Mouse (Mus musculus): ENCODE measurements at regions not wholly inside any gene's neighbourhood (a gene's known extent, or its start where the extent isn't known, plus 50 kb on each side); places are given as distances from the start of the nearest gene placed in this dataset.

GRCm38 (mm10) chr8:87264999-87265398 lies 207.4 kb downstream of the Cbln1 start:
- Histone ChIP-seq H3K4me1 (replicated peaks; ENCODE audit: control insufficient read depth in 2 of 2, insufficient read depth in 2 of 2, low read length in 1 of 2) (no peaks in the 10 kb centered on the region), H3K27ac (no peak overlapping the region), H3K27me3 (ENCODE audit: control insufficient read depth, insufficient read depth, low read length) (no peaks in the 10 kb centered on the region), H3K36me3 (replicated peaks; ENCODE audit: control insufficient read depth, insufficient read depth, low read depth) (no peaks in the 10 kb centered on the region), H3K9me3 (ENCODE audit: control insufficient read depth, low read length) (no peaks in the 10 kb centered on the region), H3K4me2 (ENCODE audit: low read depth) (no peak overlapping the region), H3K9ac (replicated peaks) (no peak overlapping the region), H3K4me3 (ENCODE audit: insufficient read depth in 1 of 2, low read depth in 2 of 2, low read length in 2 of 2) (no peak overlapping the region)
- ATAC-seq (ENCODE audit: insufficient read depth) (no peak), DNase-seq (ENCODE audit: low read depth in 3 of 3, low spot score in 3 of 3) (no peak)
- TF ChIP-seq CTCF (IDR thresholded peaks at IDR 0.05; ENCODE audit: low read depth): no peak
- 52% methylated on average over 2 of the region's 2 CpGs for WGBS (ENCODE audit: insufficient replicate concordance)

GRCm38 (mm10) chr8:87260305-87260704 lies 212.1 kb downstream of the Cbln1 start:
- WGBS (ENCODE audit: insufficient replicate concordance): 62% methylated on average over 2 of the region's 2 CpGs
- Histone ChIP-seq H3K4me3 (ENCODE audit: insufficient read depth in 1 of 2, low read depth in 2 of 2, low read length in 2 of 2) (no peak overlapping the region), H3K36me3 (replicated peaks; ENCODE audit: control insufficient read depth, insufficient read depth, low read depth) (no peaks in the 10 kb centered on the region), H3K4me2 (ENCODE audit: low read depth) (no peak overlapping the region), H3K27me3 (ENCODE audit: control insufficient read depth, insufficient read depth, low read length) (no peaks in the 10 kb centered on the region), H3K9ac (replicated peaks) (no peak overlapping the region), H3K27ac (no peak overlapping the region), H3K9me3 (ENCODE audit: control insufficient read depth, low read length) (no peaks in the 10 kb centered on the region), H3K4me1 (replicated peaks; ENCODE audit: control insufficient read depth in 2 of 2, insufficient read depth in 2 of 2, low read length in 1 of 2) (no peaks in the 10 kb centered on the region)
- no peak for ATAC-seq (ENCODE audit: insufficient read depth)
- DNase-seq (ENCODE audit: low read depth in 3 of 3, low spot score in 3 of 3): no peak
- TF ChIP-seq EP300 (IDR thresholded peaks at IDR 0.05; ENCODE audit: low read depth) (no peak), CTCF (IDR thresholded peaks at IDR 0.05; ENCODE audit: low read depth) (no peak)

DNA sequence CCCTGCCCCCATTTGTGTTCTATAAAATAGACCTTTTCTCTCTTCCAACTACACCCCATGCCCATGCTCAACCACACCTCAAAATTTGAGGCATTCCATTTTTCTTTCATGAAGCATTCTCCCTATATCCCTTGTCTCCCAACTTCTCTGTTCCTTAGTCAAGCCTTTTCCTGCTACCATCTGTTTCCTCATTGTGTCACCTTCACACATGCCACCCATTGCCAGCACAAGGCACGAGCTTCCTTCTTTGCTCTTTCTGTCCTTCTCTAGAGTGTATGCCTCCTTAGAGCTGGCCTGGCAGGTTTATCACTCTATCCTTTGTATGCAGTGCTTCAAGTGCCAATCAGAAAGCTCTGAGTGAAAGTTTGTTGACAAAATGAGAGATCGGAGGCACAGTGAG lies 229.7 kb downstream of the Cbln1 start:
- DNase-seq (ENCODE audit: low read depth in 3 of 3, low spot score in 3 of 3) (no peak), ATAC-seq (ENCODE audit: insufficient read depth) (no peak)
- H3K4me3 ChIP-seq (ENCODE audit: insufficient read depth in 1 of 2, low read depth in 2 of 2, low read length in 2 of 2): no peak overlapping the region
- H3K36me3 ChIP-seq (replicated peaks; ENCODE audit: control insufficient read depth, insufficient read depth, low read depth): no peaks in the 10 kb centered on the region
- H3K9ac ChIP-seq (replicated peaks): no peak overlapping the region
- H3K9me3 ChIP-seq (ENCODE audit: control insufficient read depth, low read length): no peaks in the 10 kb centered on the region
- WGBS (ENCODE audit: insufficient replicate concordance): 50% methylated on average over 2 of the region's 2 CpGs
- no peak for TF ChIP-seq CTCF (IDR thresholded peaks at IDR 0.05; ENCODE audit: low read depth)
- no peak for TF ChIP-seq EP300 (IDR thresholded peaks at IDR 0.05; ENCODE audit: low read depth)
- H3K4me1 ChIP-seq (replicated peaks; ENCODE audit: control insufficient read depth in 2 of 2, insufficient read depth in 2 of 2, low read length in 1 of 2): no peaks in the 10 kb centered on the region
- H3K27ac ChIP-seq: no peak overlapping the region
- H3K27me3 ChIP-seq (ENCODE audit: control insufficient read depth, insufficient read depth, low read length): no peaks in the 10 kb centered on the region
- H3K4me2 ChIP-seq (ENCODE audit: low read depth): no peak overlapping the region

- no peaks in the 10 kb centered on the region for H3K9me3 ChIP-seq (ENCODE audit: control insufficient read depth, low read length)
- no peak overlapping the region for H3K9ac ChIP-seq (replicated peaks)
- H3K27me3 ChIP-seq (ENCODE audit: control insufficient read depth, insufficient read depth, low read length): no peaks in the 10 kb centered on the region
- no peak overlapping the region for H3K4me2 ChIP-seq (ENCODE audit: low read depth)
- no peak for TF ChIP-seq EP300 (IDR thresholded peaks at IDR 0.05; ENCODE audit: low read depth)
- H3K4me3 ChIP-seq (ENCODE audit: insufficient read depth in 1 of 2, low read depth in 2 of 2, low read length in 2 of 2): no peak overlapping the region
- DNase-seq (ENCODE audit: low read depth in 3 of 3, low spot score in 3 of 3) (no peak), ATAC-seq (ENCODE audit: insufficient read depth) (no peak)
- no peaks in the 10 kb centered on the region for H3K36me3 ChIP-seq (replicated peaks; ENCODE audit: control insufficient read depth, insufficient read depth, low read depth)
- no peaks in the 10 kb centered on the region for H3K4me1 ChIP-seq (replicated peaks; ENCODE audit: control insufficient read depth in 2 of 2, insufficient read depth in 2 of 2, low read length in 1 of 2)
- no peak overlapping the region for H3K27ac ChIP-seq
- WGBS (ENCODE audit: insufficient replicate concordance): 72% methylated on average over 7 of the region's 7 CpGs
Measured at GRCm38 (mm10) chr8:87237181-87237580, 235.2 kb downstream of the Cbln1 start.

GRCm38 (mm10) chr8:87236438-87236837 lies 236.0 kb downstream of the Cbln1 start:
- Histone ChIP-seq H3K27ac (no peak overlapping the region), H3K9me3 (ENCODE audit: control insufficient read depth, low read length) (no peaks in the 10 kb centered on the region), H3K27me3 (ENCODE audit: control insufficient read depth, insufficient read depth, low read length) (no peaks in the 10 kb centered on the region), H3K4me1 (replicated peaks; ENCODE audit: control insufficient read depth in 2 of 2, insufficient read depth in 2 of 2, low read length in 1 of 2) (no peaks in the 10 kb centered on the region), H3K36me3 (replicated peaks; ENCODE audit: control insufficient read depth, insufficient read depth, low read depth) (no peaks in the 10 kb centered on the region), H3K9ac (replicated peaks) (no peak overlapping the region), H3K4me2 (ENCODE audit: low read depth) (no peak overlapping the region), H3K4me3 (ENCODE audit: insufficient read depth in 1 of 2, low read depth in 2 of 2, low read length in 2 of 2) (no peak overlapping the region)
- WGBS (ENCODE audit: insufficient replicate concordance): 69% methylated on average over 11 of the region's 11 CpGs
- TF ChIP-seq CTCF (IDR thresholded peaks at IDR 0.05; ENCODE audit: low read depth) (no peak), EP300 (IDR thresholded peaks at IDR 0.05; ENCODE audit: low read depth) (no peak)
- no peak for ATAC-seq (ENCODE audit: insufficient read depth)
- no peak for DNase-seq (ENCODE audit: low read depth in 3 of 3, low spot score in 3 of 3)
